Comparison of ENCODE assay signal across 24 mouse cellular contexts in genomic region chr5:78797391-78797790, GRCm38 (mm10).
"Had no signal": no experiment of that assay in that cellular context is flagged by ENCODE, and none has a peak within 500 bp of the region (broad histone marks: within the 10 kb centered on the region; RNA-seq: fewer than 3 reads in every experiment).

No protein-coding gene starts in this region.

- ATAC-seq: liver, embryonic 12.5 days; midbrain, embryonic 13.5 days; midbrain, embryonic 16.5 days had no signal

- H3K27me3 ChIP-seq: limb, embryonic 13.5 days; liver, embryonic 12.5 days; liver, embryonic 15.5 days; lung, embryonic 15.5 days; megakaryocyte, embryonic 14.5 days; midbrain, embryonic 13.5 days; neural tube, embryonic 13.5 days; stomach, embryonic 15.5 days had no signal

- H3K9me3 ChIP-seq: limb, embryonic 10.5 days; limb, embryonic 13.5 days; liver, embryonic 12.5 days; liver, embryonic 15.5 days; lung, embryonic 15.5 days; megakaryocyte, embryonic 14.5 days; midbrain, embryonic 10.5 days; midbrain, embryonic 13.5 days; neural tube, embryonic 13.5 days; stomach, embryonic 15.5 days had no signal

- DNase-seq: kidney, postnatal 25 days; layer of hippocampus, adult 9-11 months; liver; lung, adult 18-20 months; lung, postnatal 10 days; lung, postnatal 36 days; right cerebral cortex, postnatal 25 days; spleen, adult 18-20 months; thymus, adult 18-20 months; thymus, postnatal 36 days had no signal

- H3K27ac ChIP-seq: kidney, postnatal 0 days; layer of hippocampus, adult 2 months; limb, embryonic 10.5 days; limb, embryonic 13.5 days; liver, embryonic 12.5 days; liver, embryonic 15.5 days; lung, embryonic 15.5 days; midbrain, embryonic 10.5 days; midbrain, embryonic 13.5 days; neural tube, embryonic 13.5 days; stomach, embryonic 15.5 days had no signal

- H3K4me2 ChIP-seq: limb, embryonic 13.5 days; liver, embryonic 12.5 days; liver, embryonic 15.5 days; lung, embryonic 15.5 days; midbrain, embryonic 13.5 days; neural tube, embryonic 13.5 days; stomach, embryonic 15.5 days had no signal

- H3K36me3 ChIP-seq: limb, embryonic 10.5 days; limb, embryonic 13.5 days; liver, embryonic 12.5 days; liver, embryonic 15.5 days; lung, embryonic 15.5 days; midbrain, embryonic 10.5 days; midbrain, embryonic 13.5 days; neural tube, embryonic 13.5 days; stomach, embryonic 15.5 days had no signal

- H3K4me3 ChIP-seq: layer of hippocampus, adult 2 months; limb, embryonic 10.5 days; limb, embryonic 13.5 days; liver, embryonic 12.5 days; liver, embryonic 15.5 days; lung, embryonic 15.5 days; megakaryocyte, embryonic 14.5 days; midbrain, embryonic 10.5 days; midbrain, embryonic 13.5 days; myocyte; neural tube, embryonic 13.5 days; stomach, embryonic 15.5 days had no signal

- H3K4me1 ChIP-seq: limb, embryonic 10.5 days; limb, embryonic 13.5 days; liver, embryonic 12.5 days; liver, embryonic 15.5 days; lung, embryonic 15.5 days; megakaryocyte, embryonic 14.5 days; midbrain, embryonic 10.5 days; midbrain, embryonic 13.5 days; neural tube, embryonic 13.5 days; stomach, embryonic 15.5 days had no signal

- H3K9ac ChIP-seq: limb, embryonic 13.5 days; liver, embryonic 12.5 days; liver, embryonic 15.5 days; lung, embryonic 15.5 days; midbrain, embryonic 13.5 days; neural tube, embryonic 13.5 days; stomach, embryonic 15.5 days had no signal
